Mouse (Mus musculus): Measurements from ENCODE around the gene Cnn1.

DNA sequence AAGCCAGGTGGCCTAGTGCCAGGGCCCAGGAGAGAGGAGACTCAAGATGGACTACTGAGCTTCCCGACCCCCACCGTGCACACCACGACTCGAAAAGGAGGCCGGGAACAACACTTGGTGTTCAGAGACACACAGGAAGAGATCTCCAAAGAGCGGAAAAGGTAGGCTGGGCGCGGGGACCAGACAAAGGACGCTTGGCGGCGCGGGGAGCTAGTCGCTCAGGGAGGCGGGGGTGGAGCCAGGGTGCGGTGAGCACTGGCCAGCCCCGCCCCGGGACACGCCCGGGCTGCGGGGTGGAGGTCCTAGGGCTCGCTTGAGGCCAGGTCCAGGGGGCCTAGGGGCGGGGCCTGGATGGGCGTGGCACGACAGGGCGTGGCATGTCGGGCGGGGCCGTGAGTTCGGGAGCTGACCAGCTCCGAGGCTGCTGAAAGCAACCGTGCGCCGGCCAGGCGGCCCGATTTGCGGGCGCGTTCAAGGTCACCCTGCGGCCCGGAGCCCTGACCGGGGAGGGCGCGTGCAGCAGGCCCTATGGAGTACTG lies 48.6 kb upstream of the Cnn1 start:
- TF ChIP-seq GABPA (IDR thresholded peaks at IDR 0.05; ENCODE audit: low read depth, low read length) (no peak), BHLHE40 (IDR thresholded peaks at IDR 0.05; ENCODE audit: borderline replicate concordance, low read depth, low read length) (no peak), USF1 (IDR thresholded peaks at IDR 0.05; ENCODE audit: low read depth, low read length) (no peak), POLR2A (IDR thresholded peaks at IDR 0.05; ENCODE audit: control insufficient read depth in 1 of 2, insufficient read depth in 1 of 2, low read depth in 1 of 2, low read length in 2 of 2, poor library complexity in 1 of 2) (no peak), ZKSCAN1 (IDR thresholded peaks at IDR 0.05; ENCODE audit: low read depth, low read length) (no peak), RAD21 (IDR thresholded peaks at IDR 0.05; ENCODE audit: low read depth, low read length) (no peak), CTCF (IDR thresholded peaks at IDR 0.05 in 2 of 3, conservative IDR thresholded peaks at IDR 0.05 in 1 of 3; ENCODE audit: control insufficient read depth in 1 of 3, insufficient read depth in 1 of 3, low read depth in 2 of 3, low read length in 3 of 3, poor library complexity in 1 of 3, severe bottlenecking in 1 of 3) (no peak), EP300 (IDR thresholded peaks at IDR 0.05; ENCODE audit: low read depth in 1 of 2, low read length in 2 of 2) (no peak)
